Mouse (Mus musculus): ENCODE results near the gene Msx2. TPM values are rescaled to one million over a fixed set of nuclear protein-coding genes. Genes with fewer than 3 reads are reported as not detected.

Gene Msx2
- polyA plus RNA-seq (2012; rRNA removed), result 0.05 TPM in 1 of 2 replicates, not detected in the other

DNA sequence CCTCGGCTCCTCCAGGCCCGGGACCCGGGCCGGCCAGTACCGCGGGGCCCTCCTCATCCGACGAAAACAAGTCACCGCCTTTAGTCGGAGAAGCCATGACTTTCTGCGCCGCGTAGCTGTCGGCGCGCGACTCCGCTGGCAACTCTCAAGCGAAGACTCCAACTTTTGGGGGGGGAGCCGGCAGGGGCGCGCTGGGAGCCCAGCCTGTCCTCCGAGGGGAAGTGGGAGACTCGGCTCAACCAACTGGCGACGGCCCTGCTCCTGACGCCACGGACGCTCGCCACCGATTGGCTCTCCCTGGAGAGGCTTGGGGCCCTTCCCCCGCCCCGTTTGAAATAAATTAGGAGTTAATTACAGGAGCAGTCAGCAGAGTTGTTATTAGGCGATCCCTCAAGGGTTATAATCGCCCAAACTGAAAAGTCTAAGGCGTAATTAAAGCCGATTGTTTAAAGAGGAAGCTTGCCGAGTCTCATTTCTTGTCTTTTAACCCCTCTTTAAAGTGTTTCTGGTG lies at the start of gene Msx2:
Gene Msx2 (minus strand): TSS at position 461 of the 511 bp plus-strand sequence.
- H3K27me3 ChIP-seq (ENCODE audit: control insufficient read depth, insufficient read depth, low read length), result peaks cover 20% of the 10 kb centered on the region; the same call in 1 of the 2 replicates

DNA sequence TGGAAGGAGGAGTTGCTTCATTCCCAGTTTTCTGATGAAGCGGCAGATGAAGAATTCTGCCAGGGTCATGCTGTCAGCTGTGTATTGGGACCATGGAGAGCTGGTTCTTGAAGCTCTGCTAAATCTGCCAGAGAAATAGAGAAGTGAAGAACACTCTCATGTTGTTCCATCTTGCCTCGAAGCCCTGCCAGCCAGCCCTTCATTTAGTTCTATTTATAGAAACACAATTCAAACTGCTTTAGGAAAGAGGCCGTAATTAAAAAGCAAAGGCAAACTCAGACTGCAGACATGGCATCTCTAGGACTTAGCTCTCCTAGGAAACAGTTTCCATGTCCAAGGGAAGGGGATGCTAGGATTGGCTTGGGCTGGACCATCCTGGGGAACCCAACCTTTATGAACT lies 48.6 kb upstream of the Msx2 start:
- Histone ChIP-seq H3K4me1 (replicated peaks; ENCODE audit: control insufficient read depth, insufficient read depth, low read length) (no peaks in the 10 kb centered on the region), H3K36me3 (ENCODE audit: control insufficient read depth, insufficient read depth, low read length) (no peaks in the 10 kb centered on the region), H3K27me3 (ENCODE audit: control insufficient read depth, insufficient read depth, low read length) (no peaks in the 10 kb centered on the region), H3K27ac (ENCODE audit: control insufficient read depth, insufficient read depth, low read length) (no peak overlapping the region), H3K4me3 (ENCODE audit: control insufficient read depth, insufficient read depth, low read length) (no peak overlapping the region)
- TF ChIP-seq POLR2A (IDR thresholded peaks at IDR 0.05; ENCODE audit: control insufficient read depth, extremely low read depth, insufficient read depth, low read length, poor library complexity) (no peak), CTCF (IDR thresholded peaks at IDR 0.05; ENCODE audit: borderline replicate concordance, control insufficient read depth, extremely low read depth, insufficient read depth, low read length, poor library complexity) (no peak)
- 44% methylated on average over 3 of the region's 3 CpGs for WGBS
- DNase-seq, result no peak

More for the DNA sequence above, at the start of gene Msx2:
- no peak within 1 kb of the TSS for H3K4me3 ChIP-seq (ENCODE audit: control insufficient read depth, insufficient read depth, low read length)
- 2% methylated on average over 38 of the region's 38 CpGs for WGBS
- no peak for DNase-seq
- no peak within 1 kb of the TSS for H3K27ac ChIP-seq (ENCODE audit: control insufficient read depth, insufficient read depth, low read length)
- H3K4me1 ChIP-seq (replicated peaks; ENCODE audit: control insufficient read depth, insufficient read depth, low read length), result no peaks in the 10 kb centered on the region
- no peaks in the 10 kb centered on the region for H3K36me3 ChIP-seq (ENCODE audit: control insufficient read depth, insufficient read depth, low read length)
- TF ChIP-seq POLR2A (IDR thresholded peaks at IDR 0.05; ENCODE audit: control insufficient read depth, extremely low read depth, insufficient read depth, low read length, poor library complexity) (no peak), CTCF (IDR thresholded peaks at IDR 0.05; ENCODE audit: borderline replicate concordance, control insufficient read depth, extremely low read depth, insufficient read depth, low read length, poor library complexity) (no peak)

DNA sequence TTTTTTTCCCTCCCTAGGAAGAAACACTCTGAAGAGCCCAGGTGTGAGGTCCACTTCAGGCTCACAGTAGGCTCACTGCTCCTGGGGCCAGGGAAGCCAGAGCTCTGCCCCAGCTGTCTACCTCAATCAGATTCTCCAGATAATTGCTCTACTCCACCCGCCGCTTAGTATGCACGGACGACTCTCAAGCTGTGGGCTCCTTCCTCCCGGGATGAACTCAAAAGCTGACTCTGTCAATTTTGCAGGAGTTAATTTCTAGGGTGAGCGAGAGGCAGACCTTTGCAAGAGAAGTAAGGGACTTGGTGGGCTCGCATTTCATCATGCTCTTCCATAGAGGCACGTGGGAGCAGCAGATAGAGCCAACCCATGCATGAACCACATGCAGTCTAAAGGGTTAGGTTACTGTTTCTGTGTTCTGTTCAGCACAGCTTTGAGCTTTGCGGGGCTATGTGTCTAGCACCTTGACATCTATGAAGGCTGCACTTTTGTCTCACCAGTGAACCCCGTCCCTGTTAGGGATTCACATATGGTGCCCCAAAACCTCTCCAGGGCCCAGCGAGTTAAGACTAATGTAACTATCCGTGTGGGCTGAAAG lies 47.6 kb upstream of the Msx2 start:
- Histone ChIP-seq H3K27ac (ENCODE audit: control insufficient read depth, insufficient read depth, low read length) (no peak overlapping the region), H3K27me3 (ENCODE audit: control insufficient read depth, insufficient read depth, low read length) (no peaks in the 10 kb centered on the region), H3K4me1 (replicated peaks; ENCODE audit: control insufficient read depth, insufficient read depth, low read length) (no peaks in the 10 kb centered on the region), H3K4me3 (ENCODE audit: control insufficient read depth, insufficient read depth, low read length) (no peak overlapping the region), H3K36me3 (ENCODE audit: control insufficient read depth, insufficient read depth, low read length) (no peaks in the 10 kb centered on the region)
- WGBS, result 74% methylated on average over 12 of the region's 12 CpGs
- DNase-seq, result no peak
- TF ChIP-seq POLR2A (IDR thresholded peaks at IDR 0.05; ENCODE audit: control insufficient read depth, extremely low read depth, insufficient read depth, low read length, poor library complexity) (no peak), CTCF (IDR thresholded peaks at IDR 0.05; ENCODE audit: borderline replicate concordance, control insufficient read depth, extremely low read depth, insufficient read depth, low read length, poor library complexity) (no peak)

DNA sequence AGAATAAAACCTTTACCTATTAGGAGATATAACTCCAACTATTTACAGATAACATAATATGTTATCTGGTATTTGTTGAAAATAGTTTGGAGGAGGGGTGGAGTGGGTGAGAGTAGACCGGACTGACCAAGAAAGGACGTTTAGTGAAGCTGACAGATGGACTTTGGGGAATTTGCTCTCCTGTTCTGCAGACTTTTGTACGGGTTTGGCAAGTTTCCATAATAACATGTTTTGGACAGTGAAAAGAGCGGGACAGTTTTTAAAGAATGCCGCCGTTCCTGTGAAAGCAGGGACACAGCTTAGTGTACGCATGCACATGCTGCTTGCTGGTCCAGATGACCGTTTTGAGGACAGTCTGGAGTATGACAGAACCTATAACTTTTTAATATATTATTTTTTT lies 46.9 kb upstream of the Msx2 start:
- no peaks in the 10 kb centered on the region for H3K36me3 ChIP-seq (ENCODE audit: control insufficient read depth, insufficient read depth, low read length)
- H3K4me1 ChIP-seq (replicated peaks; ENCODE audit: control insufficient read depth, insufficient read depth, low read length), result no peaks in the 10 kb centered on the region
- TF ChIP-seq CTCF (IDR thresholded peaks at IDR 0.05; ENCODE audit: borderline replicate concordance, control insufficient read depth, extremely low read depth, insufficient read depth, low read length, poor library complexity) (no peak), POLR2A (IDR thresholded peaks at IDR 0.05; ENCODE audit: control insufficient read depth, extremely low read depth, insufficient read depth, low read length, poor library complexity) (no peak)
- DNase-seq, result no peak
- 85% methylated on average over 8 of the region's 8 CpGs for WGBS
- no peak overlapping the region for H3K4me3 ChIP-seq (ENCODE audit: control insufficient read depth, insufficient read depth, low read length)
- H3K27ac ChIP-seq (ENCODE audit: control insufficient read depth, insufficient read depth, low read length), result no peak overlapping the region
- no peaks in the 10 kb centered on the region for H3K27me3 ChIP-seq (ENCODE audit: control insufficient read depth, insufficient read depth, low read length)

GRCm38 (mm10) chr13:53518306-53518705 lies 45.4 kb upstream of the Msx2 start:
- no peak for DNase-seq
- no peak overlapping the region for H3K4me3 ChIP-seq (ENCODE audit: control insufficient read depth, insufficient read depth, low read length)
- H3K27me3 ChIP-seq (ENCODE audit: control insufficient read depth, insufficient read depth, low read length), result no peaks in the 10 kb centered on the region
- WGBS, result 73% methylated on average over 4 of the region's 4 CpGs
- no peaks in the 10 kb centered on the region for H3K36me3 ChIP-seq (ENCODE audit: control insufficient read depth, insufficient read depth, low read length)
- no peak for TF ChIP-seq CTCF (IDR thresholded peaks at IDR 0.05; ENCODE audit: borderline replicate concordance, control insufficient read depth, extremely low read depth, insufficient read depth, low read length, poor library complexity)
- no peak for TF ChIP-seq POLR2A (IDR thresholded peaks at IDR 0.05; ENCODE audit: control insufficient read depth, extremely low read depth, insufficient read depth, low read length, poor library complexity)
- H3K27ac ChIP-seq (ENCODE audit: control insufficient read depth, insufficient read depth, low read length), result no peak overlapping the region
- H3K4me1 ChIP-seq (replicated peaks; ENCODE audit: control insufficient read depth, insufficient read depth, low read length), result no peaks in the 10 kb centered on the region

GRCm38 (mm10) chr13:53514574-53514973 lies 41.7 kb upstream of the Msx2 start:
- Histone ChIP-seq H3K27ac (ENCODE audit: control insufficient read depth, insufficient read depth, low read length) (no peak overlapping the region), H3K36me3 (ENCODE audit: control insufficient read depth, insufficient read depth, low read length) (no peaks in the 10 kb centered on the region), H3K4me3 (ENCODE audit: control insufficient read depth, insufficient read depth, low read length) (no peak overlapping the region), H3K4me1 (replicated peaks; ENCODE audit: control insufficient read depth, insufficient read depth, low read length) (no peaks in the 10 kb centered on the region), H3K27me3 (ENCODE audit: control insufficient read depth, insufficient read depth, low read length) (no peaks in the 10 kb centered on the region)
- DNase-seq, result no peak
- TF ChIP-seq POLR2A (IDR thresholded peaks at IDR 0.05; ENCODE audit: control insufficient read depth, extremely low read depth, insufficient read depth, low read length, poor library complexity), result no peak
- TF ChIP-seq CTCF (IDR thresholded peaks at IDR 0.05; ENCODE audit: borderline replicate concordance, control insufficient read depth, extremely low read depth, insufficient read depth, low read length, poor library complexity), result no peak
